Mouse (Mus musculus) T-helper 2 cell (primary cell): ENCODE data around the gene Adra2a.

ENCODE experiments used
- in situ Hi-C: fragments of 300-600 bp; cut with MboI, MseI; formaldehyde crosslinking; loops from one replicate; pipeline ENCODE4 v1.15.1; 2025; ENCODE audit warnings: high pct_unique_total_duplicates

Adra2a gene

DNA sequence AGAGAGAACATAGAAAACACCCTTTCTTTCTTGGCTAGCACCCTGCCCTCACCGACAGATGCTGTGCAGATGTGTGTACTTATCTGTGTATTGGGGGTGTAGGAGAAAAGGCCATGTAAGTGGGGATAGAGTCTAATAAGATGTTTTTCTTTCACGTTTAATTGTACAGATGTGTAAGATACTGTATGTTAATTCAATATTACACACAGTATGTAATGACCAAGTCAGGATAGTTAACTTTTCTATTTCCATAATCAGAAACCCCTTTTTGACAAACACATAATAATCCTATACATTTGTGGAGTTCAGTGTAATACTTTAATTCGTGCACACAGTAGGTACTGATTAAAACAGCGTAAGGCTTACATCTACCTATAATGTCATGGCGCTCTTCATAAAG, at the start of gene Adra2a:
TSS of gene Adra2a (plus strand) at position 301 of the 400 bp plus-strand sequence.
- in situ Hi-C loops = loop anchor here (5.0 to 10.0 kb wide), 2 partner anchors 199 to 1018 kb away; no protein-coding TSS in a partner anchor

DNA sequence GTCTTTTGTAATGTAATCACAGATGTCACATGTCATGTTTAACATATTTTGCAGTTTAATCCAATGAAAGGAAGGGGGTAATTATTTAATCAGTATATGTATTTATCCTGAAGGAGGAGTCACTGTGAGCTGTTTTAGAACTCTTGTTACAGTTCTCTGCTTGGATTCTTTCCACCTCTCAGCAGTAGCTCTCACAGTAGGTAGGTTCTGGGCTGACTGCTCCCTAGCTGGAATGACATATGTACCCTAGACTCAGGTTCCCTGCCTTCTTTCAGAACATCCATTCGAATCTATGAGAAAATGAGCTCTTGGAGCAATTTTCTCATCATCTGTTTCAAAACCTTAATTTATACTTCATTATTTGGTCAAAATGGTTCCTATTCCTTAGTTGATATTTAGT, 49.7 kb upstream of the Adra2a start:
- in situ Hi-C loops = no loop called here

DNA sequence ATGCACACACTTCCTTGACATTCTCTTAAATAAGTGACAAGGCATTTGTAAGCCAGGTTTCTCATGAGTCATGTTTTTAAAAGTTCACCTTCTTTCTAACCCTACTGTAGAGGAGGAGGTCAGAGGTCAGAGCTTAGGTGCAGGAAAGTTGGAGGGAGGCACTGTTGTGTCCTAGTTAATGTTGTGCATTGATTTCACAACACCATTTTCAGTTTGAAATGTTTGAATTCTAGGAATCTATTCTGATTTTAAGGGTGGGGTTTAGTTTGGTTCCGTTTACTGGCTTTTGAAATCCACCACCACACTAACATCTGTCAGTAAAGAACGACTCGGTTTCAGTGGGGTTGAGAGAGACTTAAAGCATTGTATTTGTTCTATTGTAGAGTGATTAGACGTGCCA, 33.0 kb upstream of the Adra2a start:
- in situ Hi-C loops = no loop called here

DNA sequence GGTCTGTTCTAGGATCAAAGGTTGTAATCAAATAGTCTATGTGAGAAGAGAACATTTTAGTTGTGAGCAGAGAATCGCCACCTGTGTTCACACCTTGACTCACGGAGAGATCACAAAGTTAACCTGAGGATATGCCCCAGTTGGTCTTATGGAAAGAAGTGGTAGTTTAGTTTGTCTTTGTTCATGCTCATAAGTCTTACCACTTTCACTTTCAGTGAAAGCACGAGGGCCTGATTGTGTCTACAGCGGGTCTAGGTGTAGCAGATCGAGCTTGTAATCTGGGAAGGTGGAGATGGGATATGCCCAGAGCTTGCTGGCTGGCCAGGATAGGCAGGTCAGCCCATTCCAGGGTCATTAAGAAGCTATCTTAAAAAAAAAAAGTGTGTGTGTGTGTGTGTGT, 29.0 kb upstream of the Adra2a start:
- in situ Hi-C loops = no loop called here

DNA sequence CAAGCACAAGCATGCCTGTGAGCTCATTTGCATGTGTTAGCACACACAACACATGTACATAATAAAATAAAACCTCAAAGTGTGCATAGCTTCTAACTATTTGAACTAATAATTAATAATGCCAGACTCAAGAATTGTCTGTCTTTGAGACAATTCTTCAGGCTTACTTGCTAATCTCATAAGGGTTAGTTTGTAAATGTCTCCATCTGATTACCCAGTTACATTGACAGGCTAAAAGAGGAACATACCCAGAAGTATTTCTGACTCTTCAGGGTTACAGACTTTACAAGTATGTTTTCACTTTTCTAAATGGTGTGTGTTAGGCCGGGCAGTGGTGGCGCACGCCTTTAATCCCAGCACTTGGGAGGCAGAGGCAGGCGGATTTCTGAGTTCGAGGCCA, 28.4 kb upstream of the Adra2a start:
- in situ Hi-C loops = no loop called here

DNA sequence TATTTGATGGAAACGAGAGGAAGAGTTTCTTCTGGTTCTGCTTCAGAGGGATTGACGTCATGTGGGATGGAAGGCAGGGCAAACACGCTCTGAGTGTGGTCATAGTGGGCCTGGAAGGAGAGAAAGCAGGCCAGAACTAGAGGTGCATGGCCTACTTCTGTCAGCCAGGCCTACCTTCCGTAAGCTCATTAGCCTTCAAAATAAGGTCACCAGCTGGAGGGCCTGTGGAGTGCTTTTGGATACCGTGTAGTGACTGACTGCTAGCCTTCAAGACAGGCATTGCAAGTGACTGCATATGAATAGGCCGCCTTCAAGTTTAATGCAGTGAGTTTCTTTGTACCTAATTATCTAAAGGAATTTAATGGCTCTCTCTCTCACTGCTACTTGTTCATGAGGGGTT, 8.9 kb upstream of the Adra2a start:
- in situ Hi-C loops = no loop called here

DNA sequence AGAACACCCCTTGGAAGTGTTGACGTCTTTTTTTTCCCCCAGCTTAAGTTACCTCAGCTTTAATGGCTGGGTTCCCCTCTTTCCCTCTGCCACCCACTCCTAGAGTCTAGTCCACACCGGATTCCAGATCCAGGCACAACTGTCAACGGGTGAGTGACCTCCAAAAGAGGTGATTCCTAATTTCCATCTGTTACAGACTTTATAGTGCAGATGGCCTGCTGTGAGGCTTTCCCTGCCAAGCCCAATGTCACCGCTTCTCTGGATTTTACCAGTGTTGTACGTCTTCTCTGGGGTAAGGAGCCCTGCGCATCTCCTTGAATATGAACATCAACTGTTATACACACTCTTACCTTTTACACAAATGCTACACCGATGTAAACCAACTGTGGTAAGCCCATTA, 4.5 kb upstream of the Adra2a start:
- in situ Hi-C loops = no loop called here

DNA sequence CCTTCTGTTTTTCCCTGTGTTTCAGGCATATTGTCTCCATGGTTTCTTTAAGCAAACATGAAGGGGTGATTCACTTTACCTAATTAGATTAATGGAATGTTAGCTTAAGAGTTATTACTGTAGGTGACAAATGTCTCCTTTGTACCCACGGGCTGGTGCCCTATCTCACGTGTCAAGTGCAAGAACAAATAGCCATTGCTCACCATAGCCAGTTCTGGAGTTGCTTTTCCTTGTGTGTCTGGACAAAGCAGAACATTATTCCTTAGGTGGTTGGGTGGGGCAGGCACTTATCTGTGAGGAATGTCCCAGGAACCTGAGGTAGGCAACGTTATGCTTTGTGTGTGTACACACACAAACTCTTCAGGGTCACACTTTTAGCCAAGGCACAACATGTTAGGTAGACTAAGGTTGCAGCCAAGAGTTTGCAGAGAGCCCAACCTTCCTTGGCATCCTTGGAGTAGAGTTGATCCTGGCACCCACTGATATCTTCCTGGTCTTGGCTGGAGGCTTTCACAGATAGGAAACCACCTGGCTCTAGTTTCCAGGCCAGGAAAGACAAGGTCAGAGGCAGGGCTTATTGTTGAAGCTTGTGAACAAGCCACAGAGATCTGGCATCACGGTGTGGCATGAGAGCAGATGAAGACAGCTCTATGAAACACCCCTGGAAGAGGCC, 3.5 kb upstream of the Adra2a start:
- in situ Hi-C loops = loop anchor here (5.0 to 10.0 kb wide), 2 partner anchors 196 to 1022 kb away; no protein-coding TSS in a partner anchor

DNA sequence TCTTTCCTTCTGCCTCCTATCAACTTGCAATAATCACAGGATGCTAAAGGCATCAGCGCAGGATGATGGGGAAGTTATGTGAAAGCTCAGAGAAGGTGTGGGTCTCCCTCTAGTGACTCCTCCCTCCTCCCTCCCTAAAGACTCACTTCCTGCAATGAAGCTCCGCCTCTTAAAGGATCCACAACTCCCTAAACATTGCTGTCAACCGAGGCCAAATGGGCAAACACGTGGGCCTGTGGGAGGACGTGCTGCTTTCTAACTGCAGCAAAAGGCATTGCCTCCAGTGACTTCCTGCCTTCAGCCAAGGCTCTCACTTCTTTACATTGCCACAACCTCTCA, 3.0 kb upstream of the Adra2a start:
- in situ Hi-C loops = loop anchor here (5.0 to 10.0 kb wide), 2 partner anchors 196 to 1021 kb away; no protein-coding TSS in a partner anchor

DNA sequence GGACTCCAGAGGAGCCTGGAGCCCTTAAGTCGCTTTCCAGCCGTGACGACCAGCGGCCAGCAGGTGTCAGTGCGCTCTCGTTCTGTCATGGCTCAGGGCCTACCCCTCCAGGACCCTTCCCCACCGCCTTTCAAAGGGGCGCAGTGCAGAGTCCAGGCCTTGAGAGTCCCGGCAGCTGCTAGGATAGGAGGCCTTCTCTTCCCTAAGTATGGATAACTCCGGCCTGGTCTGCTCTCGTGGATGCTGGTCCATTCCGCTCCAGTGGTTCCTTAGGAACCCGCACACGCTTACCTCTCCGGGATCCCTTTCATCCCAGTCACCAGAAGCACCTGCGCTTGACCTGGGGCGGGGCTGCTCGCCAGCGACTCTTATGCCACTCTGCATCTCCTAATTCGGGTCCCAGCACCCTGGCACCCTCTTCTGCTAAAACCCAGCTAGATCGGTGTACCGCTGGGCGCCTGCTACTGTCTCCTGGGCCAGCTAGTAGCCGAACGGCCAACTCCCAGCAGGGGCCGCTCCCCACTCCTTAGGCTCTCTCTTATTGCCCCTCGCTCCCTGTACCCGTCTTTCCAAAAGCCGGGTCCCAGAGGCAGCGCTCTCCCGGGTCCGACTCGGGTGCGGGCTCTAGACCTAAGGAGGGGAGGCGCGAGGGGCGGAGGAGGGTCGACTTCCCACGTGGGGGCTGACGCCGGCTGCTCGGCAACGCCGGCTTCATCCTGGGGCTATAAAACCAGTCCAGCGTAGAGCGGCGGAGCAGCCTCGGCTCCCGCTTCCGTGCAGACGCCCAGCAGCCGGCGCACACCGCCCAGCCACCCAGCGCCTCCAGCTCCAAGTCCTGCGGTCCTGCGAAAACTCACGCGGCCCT, 788 bp downstream of the Adra2a start:
- in situ Hi-C loops = loop anchor here (5.0 to 10.0 kb wide), 2 partner anchors 200 to 1018 kb away; no protein-coding TSS in a partner anchor

DNA sequence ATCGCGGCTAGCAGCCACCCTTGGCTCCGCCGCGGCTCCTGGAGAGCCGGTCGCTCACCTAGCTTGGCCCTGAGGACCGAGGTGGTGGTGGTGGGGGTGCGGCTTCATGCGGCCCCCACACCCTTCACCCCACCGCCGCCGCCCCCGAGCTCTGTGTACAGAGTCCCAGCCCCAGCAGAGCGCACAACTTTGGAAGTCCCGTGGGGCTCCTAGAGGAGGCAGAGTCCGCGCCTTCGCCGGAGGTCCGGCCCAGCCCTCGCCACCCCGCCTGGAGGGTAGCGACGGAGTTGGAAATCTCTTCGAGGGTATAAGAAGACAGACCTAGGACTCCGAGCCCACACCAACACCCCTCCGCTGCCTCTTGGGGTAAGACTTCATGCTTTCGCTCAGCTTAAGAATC, 1.5 kb downstream of the Adra2a start:
- in situ Hi-C loops = loop anchor here (10.0 kb wide), 1 partner anchor 201 kb away; no protein-coding TSS in a partner anchor

DNA sequence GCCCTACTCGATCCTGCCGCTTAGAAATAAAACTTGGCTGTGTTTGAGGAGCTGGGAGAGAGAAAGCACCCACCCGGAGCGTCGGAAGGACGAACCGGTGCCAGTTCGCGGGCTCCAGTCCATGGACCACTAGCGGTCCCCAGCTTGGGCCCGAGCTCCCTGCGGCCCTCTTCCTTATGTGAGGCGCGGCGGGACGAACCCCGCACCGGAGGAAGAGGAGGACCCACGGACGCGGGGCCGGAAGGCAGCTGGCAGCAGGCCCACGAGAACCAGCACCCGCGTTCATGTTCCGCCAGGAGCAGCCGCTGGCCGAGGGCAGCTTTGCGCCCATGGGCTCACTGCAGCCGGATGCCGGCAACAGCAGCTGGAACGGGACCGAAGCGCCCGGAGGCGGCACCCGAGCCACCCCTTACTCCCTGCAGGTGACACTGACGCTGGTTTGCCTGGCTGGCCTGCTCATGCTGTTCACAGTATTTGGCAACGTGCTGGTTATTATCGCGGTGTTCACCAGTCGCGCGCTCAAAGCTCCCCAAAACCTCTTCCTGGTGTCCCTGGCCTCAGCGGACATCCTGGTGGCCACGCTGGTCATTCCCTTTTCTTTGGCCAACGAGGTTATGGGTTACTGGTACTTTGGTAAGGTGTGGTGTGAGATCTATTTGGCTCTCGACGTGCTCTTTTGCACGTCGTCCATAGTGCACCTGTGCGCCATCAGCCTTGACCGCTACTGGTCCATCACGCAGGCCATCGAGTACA, 2.2 kb downstream of the Adra2a start:
- in situ Hi-C loops = loop anchor here (10.0 kb wide), 1 partner anchor 201 kb away; no protein-coding TSS in a partner anchor

DNA sequence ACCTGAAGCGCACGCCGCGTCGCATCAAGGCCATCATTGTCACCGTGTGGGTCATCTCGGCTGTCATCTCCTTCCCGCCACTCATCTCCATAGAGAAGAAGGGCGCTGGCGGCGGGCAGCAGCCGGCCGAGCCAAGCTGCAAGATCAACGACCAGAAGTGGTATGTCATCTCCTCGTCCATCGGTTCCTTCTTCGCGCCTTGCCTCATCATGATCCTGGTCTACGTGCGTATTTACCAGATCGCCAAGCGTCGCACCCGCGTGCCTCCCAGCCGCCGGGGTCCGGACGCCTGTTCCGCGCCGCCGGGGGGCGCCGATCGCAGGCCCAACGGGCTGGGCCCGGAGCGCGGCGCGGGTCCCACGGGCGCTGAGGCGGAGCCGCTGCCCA, 2.7 kb downstream of the Adra2a start:
- in situ Hi-C loops = loop anchor here (10.0 kb wide), 1 partner anchor 202 kb away; no protein-coding TSS in a partner anchor

DNA sequence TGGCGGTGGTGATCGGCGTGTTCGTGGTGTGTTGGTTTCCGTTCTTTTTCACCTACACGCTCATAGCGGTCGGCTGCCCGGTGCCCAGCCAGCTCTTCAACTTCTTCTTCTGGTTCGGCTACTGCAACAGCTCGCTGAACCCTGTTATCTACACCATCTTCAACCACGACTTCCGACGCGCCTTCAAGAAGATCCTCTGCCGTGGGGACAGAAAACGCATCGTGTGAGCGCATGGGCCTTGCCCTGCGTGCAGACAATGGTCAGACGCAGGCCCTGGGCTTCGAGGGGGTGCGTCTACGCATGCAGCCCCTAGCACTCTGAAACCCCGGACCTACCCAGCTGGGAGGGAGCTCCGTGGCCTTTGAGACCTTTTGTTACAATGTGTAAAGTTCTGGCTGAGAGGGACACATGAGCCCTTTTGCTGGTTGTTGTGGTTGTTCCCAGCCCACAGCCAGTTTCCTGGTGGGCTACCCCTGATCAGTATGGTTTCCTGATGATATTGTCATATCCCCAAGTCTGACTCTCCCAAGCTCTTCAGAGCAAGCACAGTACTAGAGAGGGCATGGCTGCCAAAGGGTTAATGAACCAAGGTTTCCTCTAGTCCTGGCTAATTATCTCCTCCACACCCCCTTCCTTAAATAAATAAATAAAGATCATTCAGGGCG, 3.6 kb downstream of the Adra2a start:
- in situ Hi-C loops = loop anchor here (10.0 kb wide), 1 partner anchor 203 kb away; no protein-coding TSS in a partner anchor

DNA sequence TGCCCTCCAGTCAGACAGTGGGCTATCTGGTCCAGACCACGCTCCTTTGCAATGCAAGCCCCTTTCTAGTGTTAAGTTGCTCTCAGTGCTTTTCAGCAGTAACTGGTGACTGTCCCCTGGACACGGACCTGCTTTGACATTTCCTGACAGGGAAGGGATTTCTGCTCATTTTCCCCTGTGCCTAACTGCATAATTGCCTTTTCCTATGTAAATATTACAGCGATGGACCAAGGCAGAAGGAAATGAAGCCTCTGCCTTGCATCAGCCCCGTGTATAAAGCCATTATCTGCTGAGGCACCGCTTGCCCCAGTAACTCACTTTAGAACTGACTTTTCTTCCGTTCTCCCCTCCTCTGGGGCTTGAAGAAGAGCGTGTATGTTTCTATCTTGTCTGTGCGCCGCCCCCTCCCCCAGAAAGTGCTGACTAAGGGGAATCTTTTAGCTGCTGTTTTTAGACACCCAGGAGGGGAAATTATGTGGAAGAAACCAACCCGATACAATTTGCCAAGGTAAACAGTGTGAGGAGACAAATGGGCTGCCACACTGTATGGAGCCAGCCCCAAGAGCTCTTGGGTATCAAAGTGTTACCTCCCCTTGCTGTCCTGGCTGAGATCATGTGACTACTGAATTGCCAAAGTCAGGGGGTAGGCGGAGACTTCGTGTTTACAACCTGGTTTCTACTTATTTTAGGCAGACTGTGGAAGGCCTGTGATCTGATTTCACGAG, 4.4 kb downstream of the Adra2a start:
- in situ Hi-C loops = loop anchor here (10.0 kb wide), 1 partner anchor 204 kb away; no protein-coding TSS in a partner anchor

DNA sequence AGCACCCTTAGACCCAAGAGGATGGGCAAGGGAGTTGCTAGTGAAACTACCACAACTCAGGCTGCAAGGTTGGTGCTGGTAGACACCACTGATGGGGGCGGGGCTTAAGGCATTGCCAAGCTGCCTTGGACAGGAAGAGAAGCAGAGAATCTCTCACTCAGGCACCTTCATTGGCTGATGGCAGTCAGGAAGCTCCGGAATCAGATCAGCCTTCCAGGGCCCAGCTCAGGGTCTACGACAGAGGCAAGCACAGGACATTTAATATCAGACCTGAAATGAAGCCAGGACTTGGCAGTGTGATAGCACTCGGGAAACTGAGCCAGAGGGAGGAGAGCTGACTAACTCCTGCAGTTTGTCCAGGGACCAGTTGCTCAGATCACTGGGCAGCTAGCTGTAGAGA, 7.7 kb downstream of the Adra2a start:
- in situ Hi-C loops = no loop called here

DNA sequence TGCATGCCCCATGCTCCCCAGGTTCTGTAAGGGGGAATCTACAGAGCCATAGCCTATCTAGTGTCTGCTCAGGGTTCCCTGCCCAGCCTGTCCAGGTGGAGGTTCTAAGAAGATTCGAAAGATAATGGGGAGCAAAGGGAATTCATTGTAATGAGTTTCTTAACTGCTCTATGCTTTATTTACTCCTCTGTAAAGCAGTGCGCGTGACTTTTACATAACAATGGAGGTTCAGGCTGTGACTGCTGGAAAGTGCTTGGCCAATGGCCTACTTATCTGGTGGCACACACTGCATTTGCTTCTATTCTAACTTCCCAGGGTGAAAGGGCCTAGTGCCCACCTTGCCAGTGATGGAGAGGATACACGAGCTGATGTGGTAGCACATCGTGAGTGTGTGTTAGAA, 11.9 kb downstream of the Adra2a start:
- in situ Hi-C loops = no loop called here

DNA sequence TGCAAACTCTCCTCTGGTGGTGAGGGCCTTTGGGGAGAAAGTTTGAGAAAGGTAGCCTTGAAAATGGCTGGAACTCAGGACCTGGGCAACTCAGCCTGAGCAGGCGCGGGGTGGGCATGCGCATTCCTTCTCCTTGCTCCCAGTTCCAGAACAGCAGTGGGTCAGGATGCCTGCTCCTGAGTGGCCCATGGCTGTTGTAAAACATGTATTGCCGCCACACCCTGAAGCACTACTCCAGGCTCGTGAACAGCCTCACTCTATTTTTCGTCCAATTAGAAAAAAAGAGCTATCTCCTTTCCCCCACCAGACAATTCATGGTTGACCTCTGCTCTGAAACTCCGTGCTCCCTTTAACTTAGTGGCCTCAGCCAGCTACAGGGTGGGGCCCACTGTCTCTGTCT, 24.5 kb downstream of the Adra2a start:
- in situ Hi-C loops = no loop called here

DNA sequence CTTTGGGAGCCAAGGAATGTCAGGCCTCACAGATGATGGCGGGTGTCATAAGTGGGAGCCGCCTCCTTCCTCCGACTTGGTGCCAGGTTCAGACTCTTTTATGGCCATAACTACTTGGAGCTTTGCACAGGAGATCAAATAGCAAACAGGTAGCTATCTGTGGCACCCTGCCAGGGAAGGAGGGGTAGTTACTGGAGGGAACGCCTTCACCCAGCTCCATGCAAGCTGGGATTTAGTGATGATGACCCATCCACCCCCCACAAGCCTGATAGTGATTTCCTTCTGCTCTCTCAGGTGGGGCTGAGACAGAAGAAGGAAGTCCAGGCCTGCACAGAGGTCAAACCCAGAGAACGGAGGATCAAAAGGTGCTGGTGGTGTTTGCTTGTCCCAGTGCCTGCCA, 26.6 kb downstream of the Adra2a start:
- in situ Hi-C loops = no loop called here

DNA sequence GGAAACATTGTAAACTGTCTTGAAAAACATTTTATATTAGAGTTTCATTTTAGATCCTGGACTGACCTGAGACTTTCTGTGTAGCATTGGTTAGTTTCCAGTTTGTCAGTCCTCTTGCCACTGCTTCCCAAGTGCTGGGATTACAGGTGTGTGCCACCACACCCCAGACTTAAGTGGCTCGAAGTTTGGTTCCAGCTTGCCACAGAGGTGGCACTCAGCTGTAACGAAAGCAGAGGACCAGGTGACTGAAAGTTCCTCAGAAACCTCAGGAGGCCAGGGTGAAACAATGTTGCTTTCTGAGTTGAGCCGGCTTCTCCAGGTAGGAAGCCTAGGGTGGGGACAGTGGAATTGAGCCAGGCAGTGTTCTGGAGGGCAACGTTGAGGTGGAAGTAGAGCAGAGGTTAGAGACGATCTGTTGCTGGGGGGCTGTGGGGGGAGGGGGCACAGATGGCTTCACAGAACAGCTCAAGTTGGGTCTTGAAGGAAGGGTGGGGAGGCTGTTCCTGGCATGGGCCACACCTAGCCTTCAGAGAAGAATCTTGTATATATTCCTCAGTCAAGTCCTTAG, 28.4 kb downstream of the Adra2a start:
- in situ Hi-C loops = no loop called here
